Mouse (Mus musculus) limb, embryonic 12.5 days (tissue): ENCODE data around the gene Jak2. TPM values are rescaled to one million over a fixed set of nuclear protein-coding genes. Genes with fewer than 3 reads are reported as not detected.

ENCODE experiments used
- ATAC-seq: fragments of 200-750 bp; cut with Nextera tagmentation; 2 replicates; pipeline ENCODE4 v1.8.0; 2017; ENCODE audit warnings: low read depth, moderate TSS enrichment; ENCODE audit not compliant: insufficient number of reproducible peaks, insufficient read depth, low FRiP score, low TSS enrichment
- H3K27ac ChIP-seq: fragments of 300-500 bp; sonication (generic); 2 replicates; pipeline ENCODE4 v1.5.1; 2016; ENCODE audit warnings: mild to moderate bottlenecking, moderate library complexity
- H3K27me3 ChIP-seq: fragments of 300-500 bp; sonication (generic); 2 replicates; pipeline ENCODE4 v1.6.1; 2016; ENCODE audit warnings: mild to moderate bottlenecking, moderate library complexity
- H3K36me3 ChIP-seq: fragments of 300-500 bp; sonication (generic); 2 replicates; pipeline ENCODE4 v1.6.1; 2016; ENCODE audit warnings: mild to moderate bottlenecking, moderate library complexity
- H3K4me1 ChIP-seq: fragments of 300-500 bp; sonication (generic); replicated peaks from 2 replicates; pipeline ENCODE4 v1.6.1; 2016
- H3K4me2 ChIP-seq: fragments of 300-500 bp; sonication (generic); 2 replicates; pipeline ENCODE4 v1.6.1; 2016; ENCODE audit warnings: mild to moderate bottlenecking, moderate library complexity
- H3K4me3 ChIP-seq: fragments of 300-500 bp; sonication (generic); replicated peaks from 2 replicates; pipeline ENCODE4 v1.5.1; 2016; ENCODE audit warnings: mild to moderate bottlenecking
- H3K9ac ChIP-seq: fragments of 300-500 bp; sonication (generic); replicated peaks from 2 replicates; pipeline ENCODE4 v1.6.1; 2016; ENCODE audit warnings: mild to moderate bottlenecking, moderate library complexity
- H3K9me3 ChIP-seq: fragments of 300-500 bp; sonication (generic); 2 replicates; pipeline ENCODE4 v1.6.1; 2016; ENCODE audit warnings: mild to moderate bottlenecking, moderate library complexity
- WGBS: fragments of 180-500 bp; shearing (Covaris S2); methylation state at CpG from one replicate; pipeline ENCODE4 v1.1.7; 2016; 5-methylcytosine and 5-hydroxymethylcytosine counted together
- polyA plus RNA-seq: library from polyadenylated mRNA; unstranded; fragments of >200 nt; fragmentation: Nextera tagmentation; extraction: Ambion mirVana; gene quantifications from 2 replicates; pipeline ENCODE4 v1.2.1, GENCODE M21; 2016

The Jak2 gene
- polyA plus RNA-seq = 12.3 and 14.6 TPM in 2 replicates

GRCm38 (mm10) chr19:29251191-29251957 lies at the start of gene Jak2:
TSS of gene Jak2 (plus strand) at chr19:29251828.
- Histone ChIP-seq H3K27ac (peak within 1 kb of the TSS; percentile 97), H3K4me2 (peak within 1 kb of the TSS; percentile 74), H3K9me3 (no peaks in the 10 kb centered on the region), H3K9ac (peak within 1 kb of the TSS; percentile 93), H3K27me3 (no peaks in the 10 kb centered on the region), H3K4me3 (peak within 1 kb of the TSS; percentile 91), H3K4me1 (peaks cover 30% of the 10 kb centered on the region), H3K36me3 (0 out of 2 replicates have a peak, but pooled peaks cover 6% of the 10 kb centered on the region)
- peak; percentile 93 for ATAC-seq
- under 1% methylated on average over 111 of the region's 114 CpGs for WGBS

GRCm38 (mm10) chr19:29203337-29203736 lies 48.3 kb upstream of the Jak2 start:
- H3K4me1 ChIP-seq = peaks cover 5% of the 10 kb centered on the region; the same call in 1 of the 2 replicates
- no peak overlapping the region for H3K4me2 ChIP-seq
- H3K4me3 ChIP-seq = no peak overlapping the region
- H3K27ac ChIP-seq = no peak overlapping the region
- H3K9ac ChIP-seq = no peak overlapping the region
- 68% methylated on average over 2 of the region's 2 CpGs for whole genome bisulfite sequencing
- ATAC-seq = no peak
- no peaks in the 10 kb centered on the region for H3K27me3 ChIP-seq
- peaks cover 7% of the 10 kb centered on the region; the same call in 1 of the 2 replicates for H3K9me3 ChIP-seq
- H3K36me3 ChIP-seq = no peaks in the 10 kb centered on the region

- Histone ChIP-seq H3K36me3 (no peaks in the 10 kb centered on the region), H3K27ac (no peak overlapping the region), H3K27me3 (no peaks in the 10 kb centered on the region), H3K4me2 (no peak overlapping the region), H3K4me1 (peaks cover 5% of the 10 kb centered on the region; the same call in 1 of the 2 replicates), H3K9ac (no peak overlapping the region), H3K9me3 (peaks cover 7% of the 10 kb centered on the region; the same call in 1 of the 2 replicates), H3K4me3 (no peak overlapping the region)
- ATAC-seq = no peak
- 72% methylated on average over 4 of the region's 4 CpGs for WGBS
These were observed 47.0 kb upstream of the Jak2 start for GRCm38 (mm10) chr19:29204583-29204982.

GRCm38 (mm10) chr19:29205267-29205666 lies 46.4 kb upstream of the Jak2 start:
- no peak for ATAC-seq
- H3K4me3 ChIP-seq = no peak overlapping the region
- H3K4me1 ChIP-seq = peaks cover 5% of the 10 kb centered on the region; the same call in 1 of the 2 replicates
- 61% methylated on average over 2 of the region's 2 CpGs for WGBS
- H3K9ac ChIP-seq = no peak overlapping the region
- H3K9me3 ChIP-seq = peaks cover 7% of the 10 kb centered on the region; the same call in 1 of the 2 replicates
- H3K27me3 ChIP-seq = no peaks in the 10 kb centered on the region
- H3K27ac ChIP-seq = no peak overlapping the region
- no peak overlapping the region for H3K4me2 ChIP-seq
- H3K36me3 ChIP-seq = no peaks in the 10 kb centered on the region

DNA sequence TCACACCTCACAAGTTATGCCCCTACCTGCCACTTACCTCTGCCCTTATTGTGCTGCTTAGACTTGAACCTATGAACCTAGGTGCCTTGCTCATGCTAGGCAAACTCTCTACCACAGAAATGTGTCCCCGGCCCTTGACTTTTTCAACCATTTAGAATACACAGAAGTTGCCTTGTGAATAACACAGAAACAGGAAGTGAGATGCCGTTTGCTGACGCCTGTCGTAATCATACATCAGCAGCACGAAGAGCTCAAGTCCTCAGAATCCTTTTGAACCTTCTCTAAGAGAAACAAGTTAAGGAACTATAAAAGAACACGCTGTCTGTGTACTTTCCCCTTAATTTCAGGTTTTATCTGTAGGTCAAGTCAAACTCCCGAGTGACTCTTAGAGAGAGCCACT lies 41.7 kb upstream of the Jak2 start:
- 81% methylated on average over 7 of the region's 7 CpGs for WGBS
- Histone ChIP-seq H3K4me2 (no peak overlapping the region), H3K9me3 (0 out of 2 replicates have a peak, but pooled peaks cover 4% of the 10 kb centered on the region), H3K9ac (no peak overlapping the region), H3K4me1 (no peaks in the 10 kb centered on the region), H3K27me3 (no peaks in the 10 kb centered on the region), H3K27ac (no peak overlapping the region), H3K4me3 (no peak overlapping the region), H3K36me3 (no peaks in the 10 kb centered on the region)
- ATAC-seq = no peak

DNA sequence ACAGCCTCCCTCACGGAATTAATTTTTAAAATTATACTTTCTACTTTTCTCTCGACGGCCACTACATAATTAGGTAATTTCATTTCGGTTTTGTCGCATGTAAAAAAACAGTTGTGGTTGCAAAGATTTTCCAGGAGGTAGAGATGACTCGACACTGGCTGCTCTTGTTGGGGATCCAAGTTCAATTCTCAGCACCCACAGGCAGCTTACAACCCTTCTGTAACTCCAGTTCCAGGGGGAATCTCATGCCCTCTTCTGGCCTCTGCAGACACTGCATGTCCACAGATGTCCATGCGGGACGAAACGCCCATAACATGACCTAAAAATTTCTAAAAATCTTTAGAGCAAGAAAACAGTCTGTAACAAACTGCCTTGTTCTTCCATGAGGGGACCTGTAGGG lies 41.3 kb upstream of the Jak2 start:
- Histone ChIP-seq H3K9ac (no peak overlapping the region), H3K4me2 (no peak overlapping the region), H3K9me3 (0 out of 2 replicates have a peak, but pooled peaks cover 4% of the 10 kb centered on the region), H3K27ac (no peak overlapping the region), H3K27me3 (no peaks in the 10 kb centered on the region), H3K36me3 (no peaks in the 10 kb centered on the region), H3K4me3 (no peak overlapping the region), H3K4me1 (no peaks in the 10 kb centered on the region)
- no peak for ATAC-seq
- WGBS = 94% methylated on average over 9 of the region's 9 CpGs

DNA sequence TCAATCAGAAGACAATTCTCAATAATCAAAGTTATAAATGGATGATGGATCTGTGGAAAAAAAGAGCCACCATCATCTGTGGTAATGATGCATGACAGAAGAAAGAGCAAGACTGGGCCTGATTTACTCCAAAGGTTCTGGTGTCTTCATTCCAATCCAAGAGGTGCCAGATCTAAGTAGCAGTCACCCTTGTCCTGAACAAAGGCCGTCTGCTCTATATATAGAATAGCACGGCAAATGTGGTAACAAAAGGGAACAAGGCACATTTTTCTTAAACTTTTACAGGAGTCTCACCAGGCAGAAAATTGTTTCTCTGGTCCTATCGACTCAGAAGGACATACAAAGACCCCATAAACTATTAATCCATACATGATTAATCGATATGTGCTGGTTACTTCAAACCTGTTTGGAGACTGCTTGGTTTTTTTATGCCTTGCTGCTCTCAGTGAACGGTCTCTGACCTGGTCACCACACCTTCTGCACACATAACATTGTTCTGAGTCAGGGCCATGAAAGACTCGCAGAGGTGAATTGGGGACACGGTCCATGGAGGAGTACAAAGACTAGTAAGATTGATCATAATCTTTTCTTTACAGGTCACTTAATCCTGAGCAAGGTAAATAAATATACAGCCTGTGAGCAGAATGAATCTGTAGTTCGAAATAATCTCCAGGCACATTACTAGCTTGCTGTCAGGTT lies 35.7 kb upstream of the Jak2 start:
- no peak overlapping the region for H3K9ac ChIP-seq
- no peak for ATAC-seq
- 0 out of 2 replicates have a peak, but pooled peaks cover 4% of the 10 kb centered on the region for H3K9me3 ChIP-seq
- no peak overlapping the region for H3K4me2 ChIP-seq
- H3K27ac ChIP-seq = no peak overlapping the region
- WGBS = 84% methylated on average over 8 of the region's 8 CpGs
- H3K27me3 ChIP-seq = no peaks in the 10 kb centered on the region
- no peaks in the 10 kb centered on the region for H3K4me1 ChIP-seq
- H3K4me3 ChIP-seq = no peak overlapping the region
- H3K36me3 ChIP-seq = no peaks in the 10 kb centered on the region

GRCm38 (mm10) chr19:29221867-29222266 lies 29.8 kb upstream of the Jak2 start:
- Histone ChIP-seq H3K9me3 (no peaks in the 10 kb centered on the region), H3K4me2 (no peak overlapping the region), H3K9ac (no peak overlapping the region), H3K4me3 (no peak overlapping the region), H3K36me3 (no peaks in the 10 kb centered on the region), H3K27ac (no peak overlapping the region), H3K27me3 (no peaks in the 10 kb centered on the region), H3K4me1 (no peaks in the 10 kb centered on the region)
- no peak for ATAC-seq
- WGBS = 91% methylated on average over 4 of the region's 4 CpGs

GRCm38 (mm10) chr19:29224968-29225367 lies 26.7 kb upstream of the Jak2 start:
- no peak for ATAC-seq
- no peaks in the 10 kb centered on the region for H3K9me3 ChIP-seq
- H3K4me2 ChIP-seq = no peak overlapping the region
- H3K9ac ChIP-seq = no peak overlapping the region
- H3K4me1 ChIP-seq = no peaks in the 10 kb centered on the region
- no peaks in the 10 kb centered on the region for H3K27me3 ChIP-seq
- H3K27ac ChIP-seq = no peak overlapping the region
- no peaks in the 10 kb centered on the region for H3K36me3 ChIP-seq
- H3K4me3 ChIP-seq = no peak overlapping the region

- ATAC-seq = no peak
- Histone ChIP-seq H3K9ac (no peak overlapping the region), H3K27ac (no peak overlapping the region), H3K27me3 (no peaks in the 10 kb centered on the region), H3K4me1 (no peaks in the 10 kb centered on the region), H3K4me3 (no peak overlapping the region), H3K4me2 (no peak overlapping the region), H3K9me3 (no peaks in the 10 kb centered on the region), H3K36me3 (no peaks in the 10 kb centered on the region)
- 73% methylated on average over 1 of the region's 1 CpGs for WGBS
These were observed 24.6 kb upstream of the Jak2 start for GRCm38 (mm10) chr19:29226996-29227395.

GRCm38 (mm10) chr19:29227941-29228590 lies 23.6 kb upstream of the Jak2 start:
- no peak for ATAC-seq
- 62% methylated on average over 9 of the region's 9 CpGs for WGBS
- H3K36me3 ChIP-seq = no peaks in the 10 kb centered on the region
- no peaks in the 10 kb centered on the region for H3K9me3 ChIP-seq
- H3K27ac ChIP-seq = no peak overlapping the region
- no peak overlapping the region for H3K4me3 ChIP-seq
- no peak overlapping the region for H3K4me2 ChIP-seq
- H3K4me1 ChIP-seq = no peaks in the 10 kb centered on the region
- H3K9ac ChIP-seq = no peak overlapping the region
- H3K27me3 ChIP-seq = no peaks in the 10 kb centered on the region
